Mouse (Mus musculus): ENCODE measurements around the gene Med25.
"Not testable (repeated sequence)": the region's sequence is repeated elsewhere in the genome, so short reads cannot be mapped to it uniquely, and the experiment has no call there.

Gene Med25

DNA sequence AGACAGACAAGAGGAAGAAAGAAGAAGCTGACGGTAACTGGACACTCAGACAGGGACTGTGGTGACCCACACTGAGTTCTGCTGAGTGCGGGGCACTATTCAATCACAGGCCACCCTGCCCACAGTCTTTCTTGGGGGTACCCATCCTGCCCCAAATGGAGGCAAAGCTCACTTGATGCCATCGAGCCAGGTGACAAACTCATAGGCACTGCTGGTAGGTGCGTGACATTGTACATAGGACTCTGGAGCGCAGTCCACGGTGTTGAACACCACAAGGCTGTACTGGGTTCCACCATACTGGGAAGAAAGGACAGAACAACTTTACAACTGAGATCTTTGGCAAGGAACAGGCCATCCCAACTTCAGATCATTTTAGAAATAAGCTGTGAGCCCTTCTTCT, 901 bp downstream of the Med25 start:
- no peak for DNase-seq

DNA sequence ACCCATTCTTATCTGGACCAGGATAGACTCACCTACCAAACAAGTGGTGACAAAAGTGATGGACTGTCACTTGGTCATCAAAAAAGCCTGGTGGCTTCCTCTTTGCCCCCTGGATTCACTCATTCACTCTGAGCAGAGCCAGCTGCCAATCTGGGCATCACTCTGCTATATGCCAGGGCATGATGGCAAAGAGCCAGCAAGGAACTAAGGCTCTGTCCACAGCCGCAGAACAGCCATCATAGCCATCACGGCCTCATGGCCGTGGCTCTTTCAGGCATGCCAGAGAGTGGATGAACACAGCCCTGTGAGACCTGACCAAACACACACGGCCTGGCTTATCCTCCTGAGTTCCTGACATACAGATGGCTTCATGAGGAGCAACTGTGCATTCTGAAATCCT, 1.8 kb downstream of the Med25 start:
- no peak for DNase-seq

DNA sequence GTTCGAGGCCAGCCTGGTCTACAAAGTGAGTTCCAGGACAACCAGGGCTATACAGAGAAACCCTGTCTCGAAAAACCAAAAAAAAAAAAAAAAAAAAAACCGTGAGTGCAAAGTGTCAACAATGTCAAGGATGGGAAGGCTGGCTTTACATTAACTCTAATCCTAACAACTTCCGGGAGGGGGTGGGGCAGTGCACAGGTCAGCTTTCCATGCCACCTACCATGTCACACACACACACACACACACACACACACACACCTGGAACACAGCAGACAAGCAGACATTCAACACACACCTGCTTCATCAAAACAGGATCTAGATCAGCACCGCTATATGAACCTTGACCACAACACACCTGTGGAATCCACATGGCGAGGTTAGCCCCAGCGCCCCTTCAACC, 2.3 kb downstream of the Med25 start:
- no peak for DNase-seq

DNA sequence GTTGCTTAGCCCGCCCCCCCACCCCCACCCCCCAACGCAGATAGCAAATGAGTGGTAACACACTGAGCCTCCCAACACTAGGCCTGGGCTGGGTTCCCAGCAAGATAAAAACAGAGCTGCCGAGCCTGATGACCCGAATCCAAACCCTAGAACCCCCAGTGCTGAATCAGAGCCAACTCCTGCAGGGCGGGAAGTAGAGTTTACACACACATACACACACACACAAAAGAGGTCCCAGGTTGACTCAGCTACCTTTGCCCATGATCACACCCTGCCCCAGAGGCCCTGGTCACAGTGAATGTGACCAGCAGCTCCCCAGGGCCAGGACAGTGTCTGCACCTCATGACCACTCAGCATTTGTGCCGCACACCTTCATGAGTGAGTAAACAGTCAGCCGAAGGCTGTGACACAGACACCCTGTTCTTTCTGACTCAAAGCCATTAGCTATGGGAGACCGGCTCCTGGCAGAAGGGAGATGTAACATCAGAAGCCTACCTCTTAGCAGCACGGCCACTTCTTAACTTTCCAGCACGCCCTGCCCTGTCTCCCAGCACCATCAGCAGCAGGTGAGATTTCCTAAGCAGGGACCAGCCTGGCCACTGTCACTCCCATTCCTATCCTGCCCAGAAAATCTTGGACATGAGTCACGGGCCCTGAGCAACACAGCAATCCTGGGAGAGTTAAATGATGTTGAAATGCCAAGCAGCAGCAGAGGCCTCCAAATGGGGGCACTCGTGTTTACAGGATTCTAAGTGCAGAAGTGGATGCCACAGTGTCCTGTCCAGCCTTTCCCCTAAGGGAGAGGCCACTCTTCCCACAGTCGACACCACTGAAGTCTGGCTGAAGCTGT, 4.0 kb downstream of the Med25 start:
- DNase-seq, result no peak

DNA sequence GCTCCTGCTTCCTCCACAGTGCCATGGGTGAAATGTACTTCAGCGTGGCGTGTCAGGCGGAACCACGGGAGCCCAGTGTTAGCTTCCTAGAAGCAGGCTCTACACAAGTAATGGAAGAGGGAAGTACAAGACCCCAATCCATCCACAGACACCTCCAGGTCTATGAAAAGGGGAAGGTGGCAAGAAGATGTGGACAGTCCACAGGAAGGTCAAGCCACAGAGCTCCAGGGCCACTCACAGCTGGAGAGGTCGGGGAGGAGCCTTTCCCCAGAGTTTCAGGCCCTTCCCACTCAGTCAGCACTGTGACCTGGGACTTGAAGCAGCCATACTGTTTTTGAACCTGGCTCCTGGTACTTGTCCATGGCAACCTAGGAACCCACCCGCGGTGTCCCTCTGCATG, 5.5 kb downstream of the Med25 start:
- no peak for DNase-seq

DNA sequence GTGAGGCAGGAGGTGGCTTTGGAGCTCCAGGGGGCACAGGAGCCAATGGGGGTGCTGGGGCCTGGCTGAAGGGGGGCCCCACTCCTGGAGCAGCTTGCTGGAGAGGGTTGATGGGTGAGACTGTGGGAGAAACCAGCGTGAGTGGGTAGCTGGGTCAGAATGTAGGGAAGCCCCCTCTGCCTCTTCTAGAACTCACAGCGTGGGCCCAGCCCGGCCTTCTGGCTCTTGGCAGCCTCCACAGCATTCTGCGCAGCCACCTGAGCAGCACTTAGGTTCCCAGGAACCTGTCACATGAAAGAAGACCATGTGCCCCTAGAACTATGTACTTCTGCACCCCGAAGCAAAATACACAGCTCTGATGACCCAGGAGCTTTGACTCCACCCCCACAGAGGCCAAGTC, 7.9 kb downstream of the Med25 start:
- no peak for DNase-seq

DNA sequence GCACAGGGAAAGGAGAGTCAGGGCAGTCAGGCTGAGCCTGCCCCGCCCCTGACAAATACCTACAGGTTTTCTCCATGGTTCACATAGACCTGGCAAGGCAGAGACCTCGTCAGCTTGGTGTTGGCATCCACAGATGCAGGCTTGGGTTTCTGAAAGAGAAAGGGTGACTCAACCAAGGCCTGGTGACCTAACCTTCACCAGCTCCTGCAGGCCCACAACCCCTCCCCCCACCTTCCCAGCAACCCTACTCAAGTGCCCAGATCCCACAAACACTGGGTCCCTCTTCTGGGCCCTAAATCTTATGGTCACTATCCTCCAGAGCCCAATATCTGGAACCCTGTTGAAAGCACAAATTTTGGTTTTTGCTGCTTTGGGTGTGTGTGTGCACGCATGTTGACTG, 9.5 kb downstream of the Med25 start:
- no peak for DNase-seq

DNA sequence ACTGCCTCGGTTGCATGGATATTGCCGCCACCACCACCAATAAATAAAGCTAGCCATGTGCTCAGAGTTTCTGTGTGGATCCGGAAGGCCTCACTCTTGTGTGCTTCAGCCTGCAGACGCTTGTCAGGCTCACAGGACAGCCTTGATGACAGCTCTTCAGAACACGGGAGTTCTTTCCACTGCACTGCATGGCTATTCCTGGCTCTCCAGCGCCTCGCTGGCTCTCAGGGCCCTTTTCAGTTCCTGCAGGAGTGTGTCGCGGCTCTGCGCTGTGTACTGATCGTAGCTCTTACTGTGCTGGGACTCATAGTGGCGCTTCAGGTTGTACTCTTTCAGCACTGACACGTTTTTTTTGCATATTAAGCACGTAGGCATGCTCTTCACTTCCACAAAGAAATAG, 14.7 kb downstream of the Med25 start:
- DNase-seq, result no peak

DNA sequence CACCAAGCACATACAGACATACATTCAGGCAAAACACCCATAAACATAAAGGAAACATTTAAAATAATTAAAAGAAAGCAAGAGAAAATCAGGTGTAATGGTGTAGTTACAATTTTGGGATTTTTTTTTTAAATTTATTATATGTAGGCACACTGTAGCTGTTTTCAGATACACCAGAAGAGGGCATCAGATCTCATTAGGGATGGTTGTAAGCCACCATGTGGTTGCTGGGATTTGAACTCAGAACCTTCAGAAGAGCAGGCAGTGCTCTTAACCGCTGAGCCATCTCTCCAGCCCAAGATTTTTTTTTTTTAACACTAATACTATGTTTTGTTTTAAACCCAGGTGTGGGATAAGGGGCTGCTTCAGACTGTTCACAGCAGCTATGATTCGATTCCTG, 20.7 kb downstream of the Med25 start:
- not testable (repeated sequence) for DNase-seq

DNA sequence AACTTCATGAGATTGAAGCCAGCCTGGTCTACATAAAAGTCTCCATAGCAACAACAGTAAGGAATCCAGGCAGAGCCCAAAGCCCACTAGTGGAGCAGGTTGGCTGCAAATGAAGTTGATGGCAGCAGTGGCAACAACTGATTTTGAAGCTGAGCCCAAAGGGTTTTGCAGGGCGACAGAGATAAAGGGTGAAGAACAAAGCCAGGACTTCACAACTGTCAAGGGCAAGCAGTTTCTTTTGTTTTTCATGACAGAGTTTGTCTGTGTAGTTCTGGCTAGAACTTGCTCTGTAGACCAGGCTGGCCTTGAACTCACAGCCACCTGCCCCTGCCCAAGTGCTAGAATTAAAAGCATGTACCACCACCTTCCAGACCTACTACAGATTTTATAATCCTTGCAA, 21.3 kb downstream of the Med25 start:
- DNase-seq, result peak; percentile 4

DNA sequence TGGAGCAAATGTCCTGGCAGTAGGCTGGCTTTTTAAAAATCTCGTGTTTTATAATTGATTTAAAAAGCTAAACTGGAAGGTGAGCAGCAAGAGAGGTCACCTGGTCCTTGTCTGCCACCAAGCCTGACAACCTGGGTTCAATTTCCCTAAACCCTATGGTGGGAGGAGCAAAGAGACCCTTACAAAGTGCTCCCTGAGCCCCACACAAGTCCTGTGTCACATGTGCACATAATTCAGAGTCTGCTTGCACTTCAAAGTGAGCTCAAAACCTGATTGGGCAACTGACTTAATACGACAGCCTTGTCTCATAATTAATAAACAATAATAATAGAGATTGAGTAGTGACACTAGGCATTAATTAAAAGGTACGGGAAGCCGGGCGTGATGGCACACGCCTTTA, 21.9 kb downstream of the Med25 start:
- DNase-seq, result peak; percentile 22

DNA sequence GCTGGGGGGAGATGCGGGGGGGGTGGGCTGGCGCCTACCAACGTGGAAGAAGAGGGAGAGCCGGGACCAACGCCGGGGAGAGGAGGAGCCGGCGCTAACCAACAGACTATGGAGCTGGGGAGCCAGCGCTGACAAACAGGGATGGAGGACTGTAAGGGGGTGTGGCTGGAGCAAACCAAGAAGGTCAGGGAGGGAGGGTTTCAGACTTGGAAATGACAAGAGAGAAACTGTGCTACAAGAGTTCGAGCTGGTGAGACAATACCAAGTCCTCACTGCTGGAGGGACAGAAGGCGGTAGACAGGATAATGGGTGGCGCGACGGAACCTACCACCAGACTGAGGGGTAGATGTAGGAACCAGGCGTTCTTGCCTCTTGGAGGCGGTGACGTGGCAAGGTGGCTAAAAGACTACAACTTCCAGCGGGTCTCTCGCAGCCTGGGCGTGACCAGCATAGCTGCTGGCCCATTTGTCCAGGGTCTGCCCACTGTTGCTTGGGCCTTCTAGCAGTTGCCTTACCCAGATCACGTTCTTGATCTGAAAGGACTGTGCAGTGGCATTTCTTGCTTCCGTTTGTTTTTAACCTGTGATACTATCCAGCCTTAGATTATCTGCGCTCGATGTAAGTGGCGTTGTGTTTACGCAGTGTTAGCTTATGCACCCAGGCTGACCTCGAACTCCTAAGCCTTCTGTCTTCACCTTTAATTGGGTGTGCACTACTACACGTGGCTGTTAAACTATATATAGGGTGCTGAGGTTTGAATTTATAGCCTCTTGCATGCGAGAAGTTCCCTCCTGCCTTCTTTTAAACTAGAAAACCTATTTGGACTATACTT, 22.6 kb downstream of the Med25 start, which contains the start of gene Ptov1:
Ptov1 (minus strand) TSS at position 92 of the 832 bp plus-strand sequence.
- DNase-seq, result peak; percentile 98

DNA sequence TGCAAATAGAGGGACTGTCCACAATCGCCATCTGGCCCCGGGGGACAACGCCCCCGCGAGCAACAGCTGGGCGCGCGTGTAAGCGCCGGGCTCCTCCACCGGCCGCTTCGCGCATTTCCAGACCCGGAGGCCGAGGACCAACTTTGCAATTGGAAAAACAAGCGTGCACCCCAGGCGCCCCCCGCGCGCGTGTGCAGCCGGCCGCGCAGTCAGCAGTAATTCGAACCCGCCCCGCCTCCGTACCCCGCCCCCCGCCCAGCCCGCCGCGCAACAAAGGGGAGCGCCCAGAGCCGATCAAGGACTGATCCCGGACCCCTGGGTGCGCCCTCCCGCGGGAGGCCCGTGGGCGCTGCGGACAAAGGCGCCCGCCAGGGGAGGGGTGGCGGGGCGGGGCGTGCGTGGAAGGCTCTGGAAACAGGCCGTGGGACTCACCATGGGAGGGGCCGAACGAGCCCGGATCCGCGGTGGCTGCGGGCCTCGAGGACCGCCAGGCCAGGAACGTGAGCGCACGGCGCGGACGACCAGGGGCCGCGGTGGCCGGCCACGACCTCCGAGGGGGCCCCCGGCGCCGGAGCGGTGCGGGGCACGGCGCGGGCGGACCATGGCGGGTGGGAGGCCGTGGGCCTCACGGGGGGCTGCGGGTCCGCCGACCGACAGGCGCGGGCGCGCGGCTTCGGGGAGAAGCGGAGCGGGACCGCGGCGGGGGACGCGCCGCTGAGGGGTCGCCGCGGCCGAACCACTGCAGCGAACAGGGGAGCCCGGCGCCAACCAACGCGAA, 23.4 kb downstream of the Med25 start:
- peak; percentile 67 for DNase-seq

DNA sequence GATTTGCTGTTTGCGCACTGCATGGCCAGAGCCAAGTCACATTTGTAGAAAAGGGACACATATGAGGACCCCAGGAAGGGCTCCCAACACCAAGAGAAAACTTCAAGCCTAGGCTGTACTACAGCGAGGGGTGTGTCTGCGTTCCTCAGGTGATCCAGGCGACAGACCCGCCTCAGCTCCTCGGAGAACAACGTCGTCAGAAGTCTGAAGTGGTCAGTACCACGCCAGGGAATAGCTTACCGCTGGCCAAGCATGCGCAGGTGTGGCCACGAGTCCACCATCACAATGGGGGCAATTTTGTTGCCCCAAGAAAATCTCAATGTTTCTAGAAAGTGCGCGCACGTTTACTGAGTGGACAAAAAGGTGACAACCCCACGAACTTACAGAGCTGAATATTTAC, 24.0 kb downstream of the Med25 start:
- DNase-seq, result peak; percentile 44

DNA sequence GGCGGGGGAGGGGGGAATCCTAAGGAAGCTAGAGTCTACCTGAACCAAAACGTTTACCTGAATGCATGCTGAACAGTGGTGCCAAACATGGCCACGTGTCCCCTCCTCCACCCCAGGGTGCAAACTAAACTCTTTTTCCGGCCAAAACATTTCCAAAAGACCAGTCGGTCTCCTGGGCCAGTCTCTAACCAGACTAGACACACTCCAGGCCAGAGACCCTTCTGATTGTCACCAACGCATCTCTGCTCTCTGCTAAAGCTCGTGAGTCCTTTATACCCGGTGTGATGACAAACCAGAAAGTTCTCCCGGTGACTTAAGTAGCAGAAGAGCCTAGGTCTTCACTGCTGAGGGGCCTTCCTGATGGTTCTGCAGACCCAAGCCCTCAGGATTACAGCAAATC, 24.7 kb downstream of the Med25 start:
- DNase-seq, result peak; percentile 14

DNA sequence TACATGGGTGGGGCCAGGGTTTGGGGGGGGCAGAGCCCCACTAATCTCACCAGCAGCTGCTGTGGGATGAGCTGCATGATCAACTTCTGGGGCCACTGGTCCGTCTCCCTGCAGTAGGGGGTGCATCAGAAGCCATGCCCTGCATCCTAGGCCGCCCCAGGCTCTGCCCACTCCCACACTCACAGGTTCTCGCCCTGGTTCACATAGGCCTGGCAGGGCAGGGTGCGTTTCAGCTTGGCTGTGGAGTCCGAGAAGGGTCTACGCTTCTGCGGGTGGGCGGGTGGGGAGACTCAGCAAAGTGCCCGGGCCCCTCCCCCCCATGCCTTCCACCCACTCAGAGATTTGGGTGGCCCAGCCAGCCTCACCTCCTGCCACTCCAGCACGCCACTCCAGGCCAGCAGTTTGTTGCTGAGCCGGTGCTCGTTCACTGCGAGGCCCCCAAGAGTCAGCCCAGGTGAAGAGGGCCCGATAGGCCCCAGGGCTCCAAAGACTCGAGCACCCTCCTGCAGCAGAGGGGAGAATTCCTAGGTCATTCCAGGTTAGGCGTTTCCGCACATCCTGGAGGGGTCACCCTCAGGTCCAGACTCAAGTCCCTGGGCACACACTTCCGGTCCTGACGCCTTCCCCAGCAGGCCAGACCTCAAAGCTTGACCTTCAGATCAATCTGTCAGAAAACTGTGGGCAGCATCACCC, 25.4 kb downstream of the Med25 start:
- DNase-seq, result peak; percentile 31

DNA sequence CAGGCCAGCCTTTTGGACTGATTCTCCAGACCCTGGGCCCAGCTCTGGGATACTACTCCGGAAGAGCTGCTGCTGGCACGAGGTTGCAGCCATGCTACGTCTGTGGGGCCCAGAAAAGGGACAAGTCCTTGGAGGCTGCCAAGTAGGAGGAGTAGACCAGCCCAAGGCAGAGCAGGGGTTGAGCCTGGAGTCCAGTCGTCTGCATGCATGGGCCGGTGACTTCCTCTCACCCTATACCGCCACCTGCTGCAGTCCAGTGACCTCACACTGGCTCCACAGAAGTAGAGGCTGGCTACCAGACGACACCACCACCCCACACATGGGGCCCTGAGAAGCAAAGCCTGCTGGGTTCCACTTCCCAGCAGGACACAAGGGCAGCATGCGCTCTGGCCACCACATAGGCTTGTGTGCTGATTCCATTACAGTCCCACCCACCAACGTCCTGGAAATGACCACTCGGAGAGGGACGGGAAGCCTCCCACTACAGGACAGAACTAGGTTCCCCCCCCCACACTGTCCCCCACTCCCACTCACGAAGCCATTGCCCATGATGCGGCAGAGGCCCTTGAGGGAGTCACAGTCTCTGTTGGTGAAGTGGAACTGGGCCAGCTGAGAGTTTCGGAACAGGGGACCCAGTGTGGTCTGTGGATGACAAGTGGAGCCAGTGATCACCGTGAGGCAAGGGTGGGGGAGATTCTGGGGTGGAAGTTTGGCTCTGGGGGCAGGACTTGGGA, 26.1 kb downstream of the Med25 start:
- DNase-seq, result peak; percentile 82

DNA sequence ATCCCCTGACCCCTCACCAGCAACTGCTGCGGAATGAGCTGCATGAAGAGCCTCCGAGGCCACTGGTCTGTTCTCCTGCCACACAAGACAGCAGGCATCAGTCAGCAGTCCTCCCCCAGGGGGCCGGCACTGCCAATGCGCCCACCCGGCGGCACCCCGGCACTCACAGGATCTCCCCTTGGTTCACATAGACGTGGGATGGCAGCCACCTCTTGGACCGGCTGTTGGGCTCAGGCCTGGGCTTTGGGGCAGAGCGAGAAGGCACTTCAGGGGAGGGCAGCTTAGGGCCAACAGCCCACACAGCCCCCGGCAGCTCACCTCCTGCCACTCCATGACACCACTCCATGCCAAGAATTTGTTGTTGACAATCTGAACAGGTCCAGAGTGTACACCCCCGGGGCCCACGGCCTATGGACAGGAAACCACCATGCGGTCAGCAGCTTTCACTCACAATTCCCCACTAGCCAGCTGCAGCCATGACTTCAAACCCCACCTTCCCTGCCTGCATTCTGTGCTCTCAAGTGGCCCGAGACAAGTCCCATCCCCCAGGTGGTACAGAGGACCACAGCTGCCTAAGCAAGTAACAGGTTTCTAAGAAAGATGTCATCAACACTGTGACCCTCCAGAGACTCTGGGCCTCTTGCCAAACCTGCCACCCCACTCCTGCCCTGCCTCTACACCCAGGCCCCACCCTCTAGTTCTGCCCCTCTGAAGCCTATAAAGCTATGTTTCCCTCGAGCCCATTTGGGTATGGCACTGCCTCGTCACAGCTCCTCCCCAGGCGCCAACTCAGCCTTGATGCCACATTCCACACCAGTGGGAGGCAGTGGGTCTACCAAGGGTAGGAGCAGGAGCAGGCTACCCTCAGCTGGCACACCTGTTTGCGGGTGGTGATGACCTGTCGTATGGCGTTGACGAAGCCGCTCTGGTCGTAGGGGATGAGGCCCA, 27.6 kb downstream of the Med25 start:
- peak; percentile 15 for DNase-seq

DNA sequence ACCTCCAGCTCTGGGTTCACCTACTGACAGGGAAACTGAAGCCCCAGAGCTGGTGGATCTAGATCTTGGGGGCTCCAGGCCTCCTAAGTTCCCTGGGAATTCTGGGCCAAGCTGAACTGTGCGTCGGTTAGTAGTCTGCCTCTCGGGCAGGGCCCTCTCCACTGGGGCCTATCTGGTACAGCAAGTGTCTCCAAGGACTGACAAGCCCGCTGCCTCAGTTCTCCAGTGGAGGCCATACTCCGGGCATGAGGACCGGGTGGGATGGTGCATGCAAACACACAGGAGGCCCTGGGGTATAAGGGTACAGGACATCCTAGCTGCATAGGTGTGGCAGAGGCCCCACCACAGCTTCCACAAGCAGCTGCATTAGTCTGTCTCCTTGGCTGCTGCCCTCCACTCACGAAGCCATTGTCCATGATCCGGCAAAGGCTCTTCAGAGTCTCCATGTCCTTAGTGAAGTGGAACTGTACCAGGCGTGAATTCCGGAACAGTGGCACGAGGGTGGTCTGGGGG, 28.5 kb downstream of the Med25 start:
- DNase-seq, result no peak

DNA sequence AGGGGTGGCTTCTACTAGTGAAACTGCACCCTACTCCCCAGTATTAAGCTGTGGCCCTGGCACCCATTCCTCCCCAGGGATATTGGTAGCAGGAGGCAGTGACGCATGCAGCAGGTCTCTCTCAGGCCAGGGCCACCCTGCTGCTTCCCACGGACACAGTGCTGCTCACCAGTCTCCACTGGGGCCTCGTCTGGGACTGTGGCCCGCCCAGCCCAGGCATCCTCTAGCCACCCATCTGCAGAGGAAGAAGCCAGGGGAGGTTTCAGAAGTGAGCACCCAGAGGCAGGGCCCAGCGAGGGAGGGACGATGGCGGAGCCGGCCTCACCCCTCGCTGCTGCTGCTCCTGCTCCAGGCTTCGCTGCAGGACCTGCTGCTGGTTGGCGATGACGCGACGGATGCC, 29.3 kb downstream of the Med25 start:
- no peak for DNase-seq

DNA sequence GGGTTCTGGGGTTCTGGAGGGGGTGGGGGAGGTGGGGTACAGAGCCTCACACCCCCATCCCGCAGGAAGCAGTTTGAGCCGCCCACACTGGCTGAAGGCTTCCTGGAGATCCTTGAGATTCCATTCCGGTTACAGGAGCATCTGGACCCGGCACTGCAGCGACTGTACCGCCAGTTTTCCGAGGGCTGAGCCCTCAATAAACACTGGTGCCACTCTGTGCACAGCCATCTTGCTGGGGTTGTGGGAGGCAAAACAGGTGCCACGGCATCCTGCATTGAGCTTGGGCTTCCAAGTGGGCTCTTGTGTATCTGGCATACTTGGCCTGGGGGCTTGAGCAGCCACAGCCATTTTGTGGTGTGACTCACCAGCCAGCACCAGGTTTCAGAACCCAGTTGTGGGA, 30.1 kb downstream of the Med25 start:
- DNase-seq, result no peak
